Mouse (Mus musculus): ENCODE measurements around the gene Sox1. TPM values are rescaled to one million over a fixed set of nuclear protein-coding genes. Genes with fewer than 3 reads are reported as not detected.

Gene Sox1
- total RNA-seq, 2 experiments from 2014 or later, result not detected

GRCm38 (mm10) chr8:12389116-12389471 is 6.0 kb upstream of the Sox1 start:
- DNase-seq, result no peak

DNA sequence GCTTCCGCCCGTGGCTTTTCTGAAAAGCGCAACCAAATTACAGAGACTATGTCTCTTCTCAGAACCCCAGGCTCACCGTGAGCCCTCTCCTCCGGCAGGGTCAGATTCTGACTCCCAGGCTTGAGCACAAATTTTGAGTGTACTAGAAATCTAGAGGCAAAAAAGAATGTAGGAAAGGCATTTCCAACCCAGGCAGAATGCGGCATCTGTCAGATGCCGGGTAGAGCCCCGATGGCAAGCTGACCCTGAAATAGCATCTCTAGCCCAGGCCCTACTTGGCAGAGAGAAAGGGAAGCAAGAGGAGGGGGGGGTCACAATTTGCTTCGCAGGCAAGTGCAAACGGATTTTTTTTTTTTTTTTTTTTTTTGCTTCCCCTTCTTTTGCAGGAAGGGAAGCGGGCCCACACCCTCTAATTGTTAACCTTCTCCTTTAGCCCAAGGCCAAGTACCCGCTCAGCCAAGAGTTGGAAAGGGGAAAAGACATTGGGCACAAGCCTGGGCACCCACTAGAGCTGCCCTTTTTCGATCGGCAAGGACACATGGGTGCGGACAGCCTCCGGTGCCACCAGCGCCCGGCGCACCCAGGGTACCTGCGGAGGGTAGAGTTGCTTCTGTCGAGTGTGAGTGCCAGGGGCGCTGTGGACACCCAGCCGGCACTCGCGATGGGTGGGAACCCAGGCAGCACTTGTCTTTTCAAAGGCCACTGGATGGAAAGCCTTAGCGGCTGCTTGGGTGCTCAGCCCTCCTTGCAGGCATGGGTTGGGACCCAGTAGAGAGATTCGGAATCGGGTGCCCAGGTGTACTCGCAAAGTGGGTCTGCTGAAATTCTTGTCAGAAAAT is 5.1 kb upstream of the Sox1 start:
- DNase-seq, result no peak

GRCm38 (mm10) chr8:12390640-12391365 is 4.3 kb upstream of the Sox1 start:
- DNase-seq, result no peak

- DNase-seq, result no peak
These were observed 3.5 kb upstream of the Sox1 start for GRCm38 (mm10) chr8:12391366-12392250.

GRCm38 (mm10) chr8:12392801-12393200 is 2.3 kb upstream of the Sox1 start:
- DNase-seq, result no peak

- DNase-seq, result no peak
These were observed 602 bp upstream of the Sox1 start for GRCm38 (mm10) chr8:12394385-12395000.

DNA sequence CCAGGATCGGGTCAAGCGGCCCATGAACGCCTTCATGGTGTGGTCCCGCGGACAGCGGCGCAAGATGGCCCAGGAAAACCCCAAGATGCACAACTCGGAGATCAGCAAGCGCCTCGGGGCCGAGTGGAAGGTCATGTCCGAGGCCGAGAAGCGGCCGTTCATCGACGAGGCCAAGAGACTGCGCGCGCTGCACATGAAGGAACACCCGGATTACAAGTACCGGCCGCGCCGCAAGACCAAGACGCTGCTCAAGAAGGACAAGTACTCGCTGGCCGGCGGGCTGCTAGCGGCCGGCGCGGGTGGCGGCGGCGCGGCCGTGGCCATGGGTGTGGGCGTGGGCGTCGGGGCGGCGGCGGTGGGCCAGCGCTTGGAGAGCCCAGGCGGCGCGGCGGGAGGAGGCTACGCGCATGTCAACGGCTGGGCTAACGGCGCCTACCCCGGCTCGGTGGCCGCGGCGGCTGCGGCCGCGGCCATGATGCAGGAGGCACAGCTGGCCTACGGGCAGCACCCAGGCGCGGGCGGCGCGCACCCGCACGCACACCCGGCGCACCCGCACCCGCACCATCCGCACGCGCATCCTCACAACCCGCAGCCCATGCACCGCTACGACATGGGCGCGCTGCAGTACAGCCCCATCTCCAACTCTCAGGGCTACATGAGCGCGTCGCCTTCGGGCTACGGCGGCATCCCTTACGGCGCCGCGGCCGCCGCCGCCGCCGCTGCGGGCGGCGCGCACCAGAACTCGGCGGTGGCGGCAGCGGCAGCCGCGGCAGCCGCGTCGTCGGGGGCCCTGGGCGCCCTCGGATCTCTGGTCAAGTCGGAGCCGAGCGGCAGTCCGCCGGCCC is 1.6 kb downstream of the Sox1 start:
- no peak for DNase-seq

DNA sequence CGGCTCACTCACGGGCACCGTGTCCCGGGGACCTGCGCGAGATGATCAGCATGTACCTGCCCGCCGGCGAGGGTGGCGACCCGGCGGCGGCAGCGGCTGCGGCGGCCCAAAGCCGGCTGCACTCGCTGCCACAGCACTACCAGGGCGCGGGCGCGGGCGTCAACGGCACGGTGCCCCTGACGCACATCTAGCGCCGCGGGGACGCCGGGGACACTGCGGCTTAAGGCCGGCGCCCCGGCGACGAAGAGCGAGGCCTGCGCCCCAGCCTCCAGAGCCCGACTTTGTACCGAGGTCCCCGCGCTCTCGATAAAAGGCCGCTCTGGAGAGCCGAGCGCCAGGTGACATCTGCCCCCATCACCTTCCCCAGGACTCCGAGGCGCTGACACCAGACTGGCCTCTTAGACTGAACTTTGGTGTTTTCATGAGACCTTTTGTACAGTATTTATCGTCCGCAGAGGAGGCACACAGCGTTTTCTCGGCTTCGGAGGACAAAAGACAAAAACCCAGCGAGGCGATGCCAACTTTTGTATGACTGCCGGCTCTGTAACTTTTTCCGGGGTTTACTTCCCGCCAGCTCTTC is 2.3 kb downstream of the Sox1 start:
- DNase-seq, result no peak

DNA sequence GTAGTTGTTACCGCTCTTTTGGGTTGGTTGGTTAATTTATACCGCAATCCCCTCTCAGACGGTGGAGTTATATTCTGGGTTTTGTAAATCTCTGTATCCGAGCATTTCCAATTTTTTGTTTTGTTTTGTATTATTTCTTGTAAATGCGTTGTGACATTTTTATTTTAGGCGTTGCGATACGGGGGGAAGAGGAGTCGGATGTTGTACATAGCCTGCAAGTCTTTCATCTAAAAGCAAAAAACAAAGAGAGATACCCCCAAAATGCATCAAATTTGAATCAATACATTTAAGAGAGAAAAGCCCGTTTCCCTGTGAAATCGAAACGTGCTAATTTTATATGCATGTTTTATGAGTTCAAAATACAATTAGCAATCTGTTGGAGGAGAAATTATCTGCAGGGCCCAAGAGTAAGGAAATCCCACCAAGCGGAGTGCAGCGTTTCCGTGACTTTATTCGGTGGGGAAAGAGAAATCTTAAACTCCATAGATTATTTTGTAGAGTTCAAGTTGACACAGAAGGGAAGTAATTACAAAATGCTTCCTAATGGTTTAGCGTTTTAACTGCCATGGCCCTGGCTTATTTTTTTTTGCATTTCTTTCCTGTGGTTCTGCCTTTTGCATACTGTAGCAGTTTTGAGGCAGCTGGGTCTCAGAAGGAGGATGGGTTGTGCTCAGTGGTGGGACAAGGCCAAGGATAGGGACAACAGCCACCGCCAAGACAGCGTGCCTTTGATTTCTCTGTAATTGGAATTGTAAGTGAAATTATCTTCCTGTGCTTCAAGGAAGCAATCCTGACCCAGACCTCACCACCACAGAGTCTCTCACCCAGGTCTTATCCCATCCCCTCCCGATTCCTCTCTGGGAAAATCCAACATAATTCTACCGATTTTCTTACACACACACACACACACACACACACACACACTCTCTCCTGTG is 3.2 kb downstream of the Sox1 start:
- no peak for DNase-seq

- DNase-seq, result no peak
These were observed 4.5 kb downstream of the Sox1 start for GRCm38 (mm10) chr8:12399421-12400205.

- DNase-seq, result no peak
These were observed 5.7 kb downstream of the Sox1 start for GRCm38 (mm10) chr8:12400611-12401390.

DNA sequence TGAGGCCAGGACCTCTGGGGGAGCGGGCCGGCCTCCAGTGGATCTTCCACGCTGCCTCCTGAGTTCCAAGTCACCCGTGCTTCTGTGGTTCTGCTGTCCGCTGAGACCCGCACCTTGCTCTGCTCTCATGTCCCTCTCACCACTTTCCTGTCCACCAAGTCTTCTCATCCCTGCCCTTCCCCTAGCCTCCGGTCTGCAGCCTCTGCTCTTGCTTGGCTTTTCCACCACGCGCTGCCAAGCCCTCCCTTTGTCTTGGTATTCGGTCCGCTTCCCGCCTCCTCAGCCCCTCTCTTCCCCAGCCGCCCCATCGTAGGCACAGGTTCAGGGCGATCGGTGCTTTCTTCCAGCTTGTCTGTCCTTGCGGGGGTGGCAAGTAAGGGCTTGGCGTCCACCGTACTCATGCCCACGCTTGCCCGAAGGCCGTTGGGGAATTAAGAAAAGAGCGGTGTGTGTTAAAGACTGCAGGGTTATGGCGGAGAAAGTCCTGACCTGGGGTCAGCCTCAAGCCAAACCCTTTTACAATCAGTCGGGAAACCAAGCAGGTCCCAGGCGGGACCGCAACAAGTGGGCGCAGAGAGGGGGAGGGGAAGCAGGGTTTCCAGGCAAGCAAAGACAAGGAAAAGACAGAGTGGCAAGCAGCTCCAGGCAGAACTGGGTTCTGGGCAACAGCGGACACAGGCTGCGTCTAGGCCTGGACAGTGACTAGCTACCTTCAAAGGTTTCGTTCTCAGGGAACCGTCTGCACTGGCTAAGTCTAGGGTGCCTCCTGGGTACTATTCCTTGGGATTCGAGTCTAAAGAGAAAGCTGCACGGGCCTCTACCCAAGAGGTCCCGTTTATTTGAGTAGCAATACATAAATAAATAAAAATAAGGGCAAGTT is 6.5 kb downstream of the Sox1 start:
- DNase-seq, result no peak

DNA sequence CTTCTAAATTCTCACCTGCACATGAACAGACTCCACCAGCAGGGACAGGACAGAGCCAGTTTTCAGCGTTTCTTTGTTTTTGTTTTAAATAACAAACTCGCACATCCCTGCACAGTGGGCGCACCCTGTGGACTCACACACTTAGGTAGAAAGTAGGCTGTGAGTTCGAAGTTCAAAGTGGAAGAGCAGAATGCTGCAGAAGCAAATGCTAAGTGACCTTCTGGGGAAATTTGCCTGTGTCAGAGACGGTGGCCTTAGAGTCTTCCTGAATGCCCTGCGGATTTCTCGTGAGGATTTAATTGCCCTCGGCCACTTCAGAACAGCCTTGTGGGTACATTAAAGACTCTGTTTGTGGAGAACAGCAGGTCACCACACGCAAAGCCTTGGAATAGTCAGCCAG is 7.6 kb downstream of the Sox1 start:
- no peak for DNase-seq

- DNase-seq, result no peak
These were observed 12.9 kb downstream of the Sox1 start for GRCm38 (mm10) chr8:12408020-12408419.

GRCm38 (mm10) chr8:12409976-12410375 is 14.9 kb downstream of the Sox1 start:
- no peak for DNase-seq

GRCm38 (mm10) chr8:12417056-12417455 is 22.0 kb downstream of the Sox1 start:
- DNase-seq, result no peak

DNA sequence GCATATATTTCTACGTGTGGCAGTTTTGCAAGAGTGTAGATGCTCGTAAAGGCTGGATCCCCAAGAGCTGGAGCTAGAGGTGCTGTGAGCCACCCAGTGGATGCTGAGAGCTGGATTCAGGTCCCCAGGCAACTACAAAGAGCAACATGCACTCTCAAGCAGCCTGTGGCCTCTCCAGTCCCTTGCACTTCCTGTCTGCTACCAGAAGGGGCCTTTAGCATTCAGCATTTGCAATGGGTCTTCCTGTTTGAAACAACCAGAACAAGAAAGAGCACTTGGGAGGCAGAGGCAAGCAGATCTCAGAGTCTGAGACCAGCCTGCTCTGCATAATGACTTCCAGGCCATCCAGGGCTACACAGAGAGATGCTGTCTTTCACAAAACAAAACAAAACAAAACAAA is 25.4 kb downstream of the Sox1 start:
- DNase-seq, result no peak
